ENCODE assay signal across 8 mouse cellular contexts in the genomic region with DNA sequence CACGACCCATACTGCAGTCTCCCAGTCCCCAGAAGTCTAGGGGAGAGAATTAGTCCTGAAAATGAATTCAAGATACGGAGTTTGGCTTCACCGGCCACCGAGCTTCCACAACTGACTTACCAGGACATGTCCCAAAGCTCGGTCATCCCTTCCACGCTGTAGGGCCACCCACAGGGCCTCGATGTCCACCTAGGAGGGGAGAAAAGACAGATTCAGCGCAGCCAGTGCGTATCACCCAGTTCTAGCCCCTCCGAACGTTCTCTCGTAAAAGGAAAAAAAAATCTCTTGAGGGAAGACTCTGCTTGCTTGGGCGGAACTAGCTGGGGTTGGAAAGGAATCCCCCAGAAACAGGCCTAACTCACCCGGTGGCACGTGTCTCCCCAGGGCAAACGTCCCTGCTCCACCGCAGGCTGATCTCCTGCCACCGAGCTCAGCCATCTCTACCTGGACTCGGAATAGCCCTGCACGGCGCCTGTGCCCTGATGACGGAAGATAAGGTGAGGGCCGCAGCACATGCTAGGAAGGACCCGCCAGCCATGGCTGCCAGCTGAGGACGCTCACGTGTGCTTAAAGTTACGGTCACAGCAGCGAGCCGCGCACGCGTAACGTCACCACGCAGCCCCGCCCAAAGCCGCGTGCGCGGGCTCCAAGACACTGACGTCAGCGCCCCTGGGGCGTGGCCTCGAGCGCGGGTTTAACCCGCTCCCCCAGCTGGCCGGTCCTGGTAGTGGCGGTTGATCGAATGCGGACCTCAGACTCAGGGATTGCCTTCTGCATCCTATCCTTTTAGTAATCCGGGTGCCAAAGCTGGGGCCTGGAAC. TPM values are rescaled to one million over a fixed set of nuclear protein-coding genes. Genes with fewer than 3 reads are reported as not detected.
A peak's percentile ranks its signal among the peaks of the same experiment; 100 is the strongest.
DNase-seq lines count a peak whose midpoint lies in the region; ATAC-seq and TF ChIP-seq lines count a peak whose summit lies in the region.

No protein-coding gene starts in this region.

- H3K27me3 ChIP-seq in Patski = no peaks in the 10 kb centered on the region
- H3K27me3 ChIP-seq in hindbrain, embryonic 14.5 days (ENCODE audit: control insufficient read depth, insufficient read depth, low read length) = no peaks in the 10 kb centered on the region

- peaks cover 26% of the 10 kb centered on the region for H3K36me3 ChIP-seq in hindbrain, embryonic 14.5 days (replicated peaks; ENCODE audit: control insufficient read depth, insufficient read depth)

- peak; percentile 68 for DNase-seq in Patski (ENCODE audit: low read depth, low spot score)
- DNase-seq in cerebellum, postnatal 14 days = peak; percentile 100
- peak; percentile 93 to 98 for DNase-seq in frontal cortex, postnatal 14 days (ENCODE audit: low spot score in 2 of 2)
- peak; percentile 100 for DNase-seq in hindbrain, embryonic 14.5 days (ENCODE audit: low spot score)
- peak; percentile 96 for DNase-seq in layer of hippocampus, postnatal 36 days
- DNase-seq in lung, postnatal 36 days = peak; percentile 99
- peak; percentile 98 for DNase-seq in retina, postnatal 1 day
- DNase-seq in urinary bladder, adult 18-20 months (ENCODE audit: low spot score in 2 of 2) = peak; percentile 94 to 98

- H3K9me3 ChIP-seq in hindbrain, embryonic 14.5 days (ENCODE audit: control insufficient read depth, low read length) = no peaks in the 10 kb centered on the region

- peak overlapping the region; percentile 66 for H3K9ac ChIP-seq in hindbrain, embryonic 14.5 days

- H3K4me3 ChIP-seq in hindbrain, embryonic 14.5 days (replicated peaks; ENCODE audit: low read length) = peak overlapping the region; percentile 52

- H3K27ac ChIP-seq in hindbrain, embryonic 14.5 days = peak overlapping the region; percentile 69

- CTCF ChIA-PET in Patski (lab: Charles Lee) = interaction anchor here (0.7 to 2.0 kb wide), 6 partner anchors 10 to 99 kb away, joined by 3 to 8 read pairs (median 4); no protein-coding TSS in a partner anchor

- H3K4me1 ChIP-seq in hindbrain, embryonic 14.5 days (replicated peaks; ENCODE audit: control insufficient read depth, insufficient read depth, low read length) = peaks cover 9% of the 10 kb centered on the region

- under 1% methylated on average over 49 of the region's 51 CpGs for WGBS in hindbrain, embryonic 14.5 days

- TF ChIP-seq CTCF in Patski (IDR thresholded peaks at IDR 0.05) = peak; percentile 87

- POLR2A ChIA-PET in Patski (lab: Charles Lee) = interaction anchor here (0.7 to 1.9 kb wide), 6 partner anchors 11 to 108 kb away, joined by 3 to 15 read pairs (median 4); no protein-coding TSS in a partner anchor

- in situ Hi-C loops in Patski (cut with MboI; ENCODE audit: low pct_unique_long_range_greater_than_20kb) = no loop called here

- peak; percentile 90 for ATAC-seq in Patski
- peak; percentile 97 for ATAC-seq in hindbrain, embryonic 14.5 days (ENCODE audit: low FRiP score)

- H3K4me2 ChIP-seq in hindbrain, embryonic 14.5 days (replicated peaks) = peak overlapping the region; percentile 64

RNA-seq across cellular contexts. Expression of a gene that starts 7.6 kb away (rescaled TPM):
- polyA plus RNA-seq in Patski (2021) = 0.06 TPM
- polyA plus RNA-seq in hindbrain, embryonic 14.5 days (2014; fragmentation: Nextera tagmentation; extraction: Ambion mirVana) = 0.31 and 0.74 TPM in 2 replicates
- total RNA-seq in layer of hippocampus, postnatal 36 days (2021) = 1 to 10 TPM in 1 of 2 experiments, under 1 TPM in 1; 0.45 to 1.1 TPM

RNA-seq across cellular contexts. Expression of a gene that starts 18.3 kb away (rescaled TPM):
- polyA plus RNA-seq in Patski (2021) = 60.9 TPM
- polyA plus RNA-seq in hindbrain, embryonic 14.5 days (2014; fragmentation: Nextera tagmentation; extraction: Ambion mirVana) = 89.0 and 89.4 TPM in 2 replicates
- 10 to 100 TPM; 52.1 to 53.4 TPM for total RNA-seq in layer of hippocampus, postnatal 36 days (2021)

RNA-seq across cellular contexts. Expression of a gene that starts 52.7 kb away (rescaled TPM):
- polyA plus RNA-seq in Patski (2021) = 49.1 TPM
- polyA plus RNA-seq in hindbrain, embryonic 14.5 days (2014; fragmentation: Nextera tagmentation; extraction: Ambion mirVana) = 9.8 and 9.9 TPM in 2 replicates
- total RNA-seq in layer of hippocampus, postnatal 36 days (2021) = 100 to 1,000 TPM; 255 to 257 TPM

Comparison
In these comparisons a context has a peak if more than half of its experiments do, and no peak if none do; other contexts are left out.
1. Peak in every context shown above with its lines: DNase-seq, ATAC-seq, H3K4me3 ChIP-seq and H3K27ac ChIP-seq.